Mouse (Mus musculus) neutrophil, adult 59 days (primary cell): ENCODE results near the gene Eri2. TPM values are rescaled to one million over a fixed set of nuclear protein-coding genes. Genes with fewer than 3 reads are reported as not detected.

Experiments used
- total RNA-seq, 2 experiments: library from RNA; stranded (reverse); gene quantifications; 1 replicate in 1 of 2; 2 replicates in 1 of 2; pipeline ENCODE4 v1.2.4; 2023

Eri2 gene
- total RNA-seq, result 1 to 10 TPM; 4.4 to 5.1 TPM

GRCm38 (mm10) chr7:119793586-119794250 lies at the start of gene Eri2, which contains the start of gene Rexo5:
Gene Eri2, minus strand, starts transcription at chr7:119794058.
Gene Rexo5, plus strand, starts transcription at chr7:119794006.

GRCm38 (mm10) chr7:119760527-119760951 lies 33.3 kb downstream of the Eri2 start, which contains the start of gene Acsm3:
Gene Acsm3, plus strand, starts transcription at chr7:119760923.

GRCm38 (mm10) chr7:119720253-119720946 lies 73.5 kb downstream of the Eri2 start, which contains the start of gene Thumpd1:
Gene Thumpd1, minus strand, starts transcription at chr7:119720798.

Other genes with a start within 250 kb of the Eri2 start
- gene Acsm2, start 239.7 kb downstream of the Eri2 start, total RNA-seq, result not detected
- gene Acsm1, start 187.0 kb downstream of the Eri2 start, total RNA-seq, result not detected
- not detected for gene Acsm4, start 104.0 kb downstream of the Eri2 start, total RNA-seq
- gene Thumpd1, start 73.3 kb downstream of the Eri2 start, total RNA-seq, result 10 to 100 TPM; 12.0 to 15.1 TPM
- gene Acsm3, start 33.1 kb downstream of the Eri2 start, total RNA-seq, result not detected
- gene Rexo5, start 52 bp downstream of the Eri2 start, total RNA-seq, result 10 to 100 TPM; 12.6 to 21.6 TPM
- gene Lyrm1, start 101.8 kb upstream of the Eri2 start, total RNA-seq, result 1 to 10 TPM; 3.9 to 5.8 TPM
- gene Dcun1d3, start 102.2 kb upstream of the Eri2 start, total RNA-seq, result 10 to 100 TPM; 15.6 to 22.6 TPM